Mouse (Mus musculus) myocyte (in vitro differentiated cells): Measurements from ENCODE around the gene Mcm5.

Experiments used
- CEBPB ChIP-seq: IDR thresholded peaks from 2 replicates; pipeline ENCODE4 v1.6.1; 2011; ENCODE audit warnings: mild to moderate bottlenecking, moderate library complexity; ENCODE audit not compliant: poor library complexity, insufficient read depth, severe bottlenecking
- E2F4 ChIP-seq: IDR thresholded peaks from one replicate; pipeline ENCODE4 v1.6.1; 2011; ENCODE audit warnings: mild to moderate bottlenecking, control low read depth, moderate library complexity; ENCODE audit not compliant: insufficient read depth
- MAX ChIP-seq: IDR thresholded peaks from one replicate; pipeline ENCODE4 v1.6.1; 2011; ENCODE audit warnings: low read depth, mild to moderate bottlenecking, control low read depth
- MYOD1 ChIP-seq, 3 experiments: IDR thresholded peaks; one replicate each; pipeline ENCODE4 v1.6.1; 2011; ENCODE audit warnings: control low read depth in 2 of 3, low read depth in 2 of 3, mild to moderate bottlenecking in 2 of 3, moderate library complexity in 1 of 3; ENCODE audit not compliant: insufficient read length in 2 of 3, control insufficient read depth in 1 of 3
- MYOG ChIP-seq, 3 experiments: IDR thresholded peaks; one replicate each; pipeline ENCODE4 v1.6.1; 2011; ENCODE audit warnings: control low read depth in 2 of 3, low read depth in 2 of 3, mild to moderate bottlenecking in 2 of 3; ENCODE audit not compliant: insufficient read length in 2 of 3, control insufficient read depth in 1 of 3, insufficient read depth in 1 of 3
- POLR2A ChIP-seq: IDR thresholded peaks from one replicate; pipeline ENCODE4 v1.6.1; 2011; ENCODE audit warnings: low read depth, mild to moderate bottlenecking, control low read depth, moderate library complexity; ENCODE audit not compliant: insufficient read length
- POLR2AphosphoS2 ChIP-seq: IDR thresholded peaks from one replicate; pipeline ENCODE4 v1.6.1; 2011; ENCODE audit warnings: low read depth, control low read depth; ENCODE audit not compliant: insufficient read length
- REST ChIP-seq: IDR thresholded peaks from one replicate; pipeline ENCODE4 v1.6.1; 2011; ENCODE audit warnings: mild to moderate bottlenecking, control low read depth, moderate library complexity; ENCODE audit not compliant: insufficient read depth, insufficient read length
- TCF12 ChIP-seq: IDR thresholded peaks from one replicate; pipeline ENCODE4 v1.6.1; 2011; ENCODE audit warnings: mild to moderate bottlenecking, control low read depth; ENCODE audit not compliant: poor library complexity, insufficient read depth, severe bottlenecking
- USF1 ChIP-seq: IDR thresholded peaks from one replicate; pipeline ENCODE4 v1.6.1; 2011; ENCODE audit warnings: low read depth, mild to moderate bottlenecking, control low read depth, moderate library complexity

GRCm38 (mm10) chr8:75084382-75085064 lies 24.8 kb upstream of the Mcm5 start:
- no peak for TF ChIP-seq USF1
- TF ChIP-seq POLR2AphosphoS2 = no peak
- no peak for TF ChIP-seq POLR2A
- TF ChIP-seq MAX = no peak
- TF ChIP-seq E2F4 = no peak
- no peak for TF ChIP-seq CEBPB
- no peak for TF ChIP-seq TCF12
- TF ChIP-seq MYOG (IDR thresholded peaks at IDR 0.05; ENCODE audit: control insufficient read depth in 1 of 3, insufficient read depth in 1 of 3, insufficient read length in 2 of 3, low read depth in 2 of 3) = no peak
- TF ChIP-seq REST = no peak
- no peak for TF ChIP-seq MYOD1 (IDR thresholded peaks at IDR 0.05; ENCODE audit: control insufficient read depth in 1 of 3, insufficient read length in 2 of 3, low read depth in 2 of 3)
